Mouse (Mus musculus): ENCODE data around the gene Ndufa6. TPM values are rescaled to one million over a fixed set of nuclear protein-coding genes. Genes with fewer than 3 reads are reported as not detected.

Gene Ndufa6
- 106 TPM for polyA plus RNA-seq (2015; fragmentation: Illumina TruSeq; extraction: RNeasy Lipid Tissue Mini Kit (QIAGEN cat#74804); ENCODE audit: insufficient read depth, low read depth, low replicate concordance)

GRCm38 (mm10) chr15:82354126-82354945, at the start of gene Ndufa6:
Ndufa6 (minus strand) TSS chr15:82354322.

GRCm38 (mm10) chr15:82393922-82394321, 39.8 kb upstream of the Ndufa6 start, which contains the start of gene Cyp2d11:
Cyp2d11 (minus strand) TSS chr15:82394022.

GRCm38 (mm10) chr15:82379871-82380713, 26.0 kb upstream of the Ndufa6 start, which contains the start of gene Cyp2d22:
Cyp2d22 (minus strand) TSS chr15:82380260.

GRCm38 (mm10) chr15:82338593-82339112, 15.5 kb downstream of the Ndufa6 start, which contains the start of the genes Naga, Pheta2 and Smdt1:
Naga (minus strand) TSS chr15:82338925.
Pheta2 (plus strand) TSS chr15:82338942.
Smdt1 (plus strand) TSS chr15:82338959.

Other genes starting within 250 kb of the Ndufa6 start
- 9.6 TPM for gene Ccdc134, start 226.4 kb downstream of the Ndufa6 start, polyA plus RNA-seq (2015; fragmentation: Illumina TruSeq; extraction: RNeasy Lipid Tissue Mini Kit (QIAGEN cat#74804); ENCODE audit: insufficient read depth, low read depth, low replicate concordance)
- gene Srebf2, start 207.1 kb downstream of the Ndufa6 start, polyA plus RNA-seq (2015; fragmentation: Illumina TruSeq; extraction: RNeasy Lipid Tissue Mini Kit (QIAGEN cat#74804); ENCODE audit: insufficient read depth, low read depth, low replicate concordance): 12.1 TPM
- gene Shisa8, start 141.5 kb downstream of the Ndufa6 start, polyA plus RNA-seq (2015; fragmentation: Illumina TruSeq; extraction: RNeasy Lipid Tissue Mini Kit (QIAGEN cat#74804); ENCODE audit: insufficient read depth, low read depth, low replicate concordance): not detected
- gene Tnfrsf13c, start 130.0 kb downstream of the Ndufa6 start, polyA plus RNA-seq (2015; fragmentation: Illumina TruSeq; extraction: RNeasy Lipid Tissue Mini Kit (QIAGEN cat#74804); ENCODE audit: insufficient read depth, low read depth, low replicate concordance): not detected
- not detected for gene Cenpm, start 109.6 kb downstream of the Ndufa6 start, polyA plus RNA-seq (2015; fragmentation: Illumina TruSeq; extraction: RNeasy Lipid Tissue Mini Kit (QIAGEN cat#74804); ENCODE audit: insufficient read depth, low read depth, low replicate concordance)
- gene 1500009C09Rik, start 101.9 kb downstream of the Ndufa6 start, polyA plus RNA-seq (2015; fragmentation: Illumina TruSeq; extraction: RNeasy Lipid Tissue Mini Kit (QIAGEN cat#74804); ENCODE audit: insufficient read depth, low read depth, low replicate concordance): not detected
- 1.0 TPM for gene Sept3, start 79.4 kb downstream of the Ndufa6 start, polyA plus RNA-seq (2015; fragmentation: Illumina TruSeq; extraction: RNeasy Lipid Tissue Mini Kit (QIAGEN cat#74804); ENCODE audit: insufficient read depth, low read depth, low replicate concordance)
- gene Wbp2nl, start 55.4 kb downstream of the Ndufa6 start, polyA plus RNA-seq (2015; fragmentation: Illumina TruSeq; extraction: RNeasy Lipid Tissue Mini Kit (QIAGEN cat#74804); ENCODE audit: insufficient read depth, low read depth, low replicate concordance): not detected
- 38.1 TPM for gene Naga, start 15.4 kb downstream of the Ndufa6 start, polyA plus RNA-seq (2015; fragmentation: Illumina TruSeq; extraction: RNeasy Lipid Tissue Mini Kit (QIAGEN cat#74804); ENCODE audit: insufficient read depth, low read depth, low replicate concordance)
- not detected for gene Pheta2, start 15.4 kb downstream of the Ndufa6 start, polyA plus RNA-seq (2015; fragmentation: Illumina TruSeq; extraction: RNeasy Lipid Tissue Mini Kit (QIAGEN cat#74804); ENCODE audit: insufficient read depth, low read depth, low replicate concordance)
- 65.3 TPM for gene Smdt1, start 15.4 kb downstream of the Ndufa6 start, polyA plus RNA-seq (2015; fragmentation: Illumina TruSeq; extraction: RNeasy Lipid Tissue Mini Kit (QIAGEN cat#74804); ENCODE audit: insufficient read depth, low read depth, low replicate concordance)
- gene Cyp2d22, start 25.9 kb upstream of the Ndufa6 start, polyA plus RNA-seq (2015; fragmentation: Illumina TruSeq; extraction: RNeasy Lipid Tissue Mini Kit (QIAGEN cat#74804); ENCODE audit: insufficient read depth, low read depth, low replicate concordance): 20.4 TPM
- gene Cyp2d11, start 39.7 kb upstream of the Ndufa6 start, polyA plus RNA-seq (2015; fragmentation: Illumina TruSeq; extraction: RNeasy Lipid Tissue Mini Kit (QIAGEN cat#74804); ENCODE audit: insufficient read depth, low read depth, low replicate concordance): not detected
- not detected for gene Cyp2d10, start 52.9 kb upstream of the Ndufa6 start, polyA plus RNA-seq (2015; fragmentation: Illumina TruSeq; extraction: RNeasy Lipid Tissue Mini Kit (QIAGEN cat#74804); ENCODE audit: insufficient read depth, low read depth, low replicate concordance)
- gene Cyp2d9, start 79.1 kb upstream of the Ndufa6 start, polyA plus RNA-seq (2015; fragmentation: Illumina TruSeq; extraction: RNeasy Lipid Tissue Mini Kit (QIAGEN cat#74804); ENCODE audit: insufficient read depth, low read depth, low replicate concordance): not detected
- gene Cyp2d12, start 200.8 kb upstream of the Ndufa6 start, polyA plus RNA-seq (2015; fragmentation: Illumina TruSeq; extraction: RNeasy Lipid Tissue Mini Kit (QIAGEN cat#74804); ENCODE audit: insufficient read depth, low read depth, low replicate concordance): not detected